Mouse (Mus musculus) cerebellum, adult 2 months (tissue): Measurements from ENCODE around the gene Phlpp1. TPM values are rescaled to one million over a fixed set of nuclear protein-coding genes. Genes with fewer than 3 reads are reported as not detected.

Source experiments
- DNase-seq, 2 experiments: peaks; one replicate each; pipeline ENCODE4 v3.0.0; 2021
- H3K27ac ChIP-seq: fragments of 200-500 bp; 2 replicates; pipeline ENCODE4 v1.5.1; 2012; ENCODE audit warnings: low read length, control low read depth, inconsistent platforms; ENCODE audit not compliant: insufficient read depth
- H3K27me3 ChIP-seq: fragments of 200-500 bp; 2 replicates; pipeline ENCODE4 v1.6.1; 2012; ENCODE audit warnings: inconsistent platforms, mild to moderate bottlenecking, low read length, moderate library complexity; ENCODE audit not compliant: control insufficient read depth, insufficient read depth
- H3K4me1 ChIP-seq: fragments of 200-500 bp; 2 replicates; pipeline ENCODE4 v1.6.1; 2011; ENCODE audit warnings: low read length; ENCODE audit not compliant: control insufficient read depth, insufficient read depth
- H3K4me3 ChIP-seq: fragments of 200-500 bp; replicated peaks from 2 replicates; pipeline ENCODE3; 2011; ENCODE audit warnings: mild to moderate bottlenecking, low read depth, low read length, control low read depth; ENCODE audit not compliant: insufficient read depth
- CTCF ChIP-seq: fragments of 200-500 bp; IDR thresholded peaks from 2 replicates; pipeline ENCODE4 v1.5.1; 2011; ENCODE audit warnings: low read depth, mild to moderate bottlenecking, control low read depth, low read length, moderate library complexity, borderline replicate concordance; ENCODE audit not compliant: insufficient read depth
- POLR2A ChIP-seq: fragments of 200-500 bp; IDR thresholded peaks from 2 replicates; pipeline ENCODE4 v1.6.1; 2011; ENCODE audit warnings: low read length, control low read depth, borderline replicate concordance; ENCODE audit not compliant: insufficient read depth
- WGBS: fragments of 180-500 bp; shearing (Covaris S2); methylation state at CpG from one replicate; pipeline ENCODE4 v1.1.7; 2018; 5-methylcytosine and 5-hydroxymethylcytosine counted together
- polyA plus RNA-seq: library from polyadenylated mRNA; depleted of rRNA; stranded (reverse); fragments of >200 nt; gene quantifications from 2 replicates; pipeline ENCODE4 v1.2.3, GENCODE M21; 2012

The Phlpp1 gene
- polyA plus RNA-seq, 1 experiment: 59.2 TPM

GRCm38 (mm10) chr1:106201025-106201424 lies 29.5 kb downstream of the Phlpp1 start:
- WGBS: 84% methylated on average over 1 of the region's 1 CpGs
- H3K4me1 ChIP-seq: peaks cover 26% of the 10 kb centered on the region
- H3K27ac ChIP-seq: no peak overlapping the region
- no peak for TF ChIP-seq POLR2A
- H3K4me3 ChIP-seq: no peak overlapping the region
- DNase-seq: no peak
- no peaks in the 10 kb centered on the region for H3K27me3 ChIP-seq

- Histone ChIP-seq H3K4me3 (no peak overlapping the region), H3K27me3 (no peaks in the 10 kb centered on the region), H3K27ac (no peak overlapping the region), H3K4me1 (peaks cover 26% of the 10 kb centered on the region)
- no peak for TF ChIP-seq POLR2A
- TF ChIP-seq CTCF: no peak
- WGBS: 59% methylated on average over 4 of the region's 4 CpGs
- no peak for DNase-seq
Observed at GRCm38 (mm10) chr1:106201929-106202328, 30.4 kb downstream of the Phlpp1 start.

GRCm38 (mm10) chr1:106203942-106204341 lies 32.4 kb downstream of the Phlpp1 start:
- TF ChIP-seq POLR2A: no peak
- TF ChIP-seq CTCF: no peak
- Histone ChIP-seq H3K27ac (no peak overlapping the region), H3K4me3 (no peak overlapping the region), H3K27me3 (no peaks in the 10 kb centered on the region), H3K4me1 (peaks cover 20% of the 10 kb centered on the region)
- WGBS: 64% methylated on average over 3 of the region's 3 CpGs
- no peak for DNase-seq

- no peak overlapping the region for H3K27ac ChIP-seq
- DNase-seq: peak in 1 of 2 experiments; percentile 33
Observed at GRCm38 (mm10) chr1:106204350-106204749, 32.8 kb downstream of the Phlpp1 start.

GRCm38 (mm10) chr1:106208581-106208980 lies 37.0 kb downstream of the Phlpp1 start:
- DNase-seq: no peak

More at GRCm38 (mm10) chr1:106204350-106204749, 32.8 kb downstream of the Phlpp1 start:
- no peaks in the 10 kb centered on the region for H3K27me3 ChIP-seq
- TF ChIP-seq POLR2A: no peak
- TF ChIP-seq CTCF: no peak
- 37% methylated on average over 3 of the region's 3 CpGs for WGBS
- no peak overlapping the region for H3K4me3 ChIP-seq
- H3K4me1 ChIP-seq: peaks cover 18% of the 10 kb centered on the region

GRCm38 (mm10) chr1:106210461-106210860 lies 38.9 kb downstream of the Phlpp1 start:
- Histone ChIP-seq H3K4me1 (peaks cover 4% of the 10 kb centered on the region; the same call in 1 of the 2 replicates), H3K27me3 (no peaks in the 10 kb centered on the region), H3K27ac (no peak overlapping the region; the same call in 1 of the 2 replicates), H3K4me3 (no peak overlapping the region)
- TF ChIP-seq CTCF (no peak), POLR2A (no peak)
- no peak for DNase-seq
- 85% methylated on average over 3 of the region's 3 CpGs for whole genome bisulfite sequencing

More at GRCm38 (mm10) chr1:106208581-106208980, 37.0 kb downstream of the Phlpp1 start:
- H3K4me1 ChIP-seq: peaks cover 15% of the 10 kb centered on the region
- H3K27me3 ChIP-seq: no peaks in the 10 kb centered on the region
- 59% methylated on average over 5 of the region's 5 CpGs for WGBS
- no peak for TF ChIP-seq CTCF
- no peak for TF ChIP-seq POLR2A
- H3K4me3 ChIP-seq: no peak overlapping the region
- no peak overlapping the region for H3K27ac ChIP-seq

GRCm38 (mm10) chr1:106211146-106211545 lies 39.6 kb downstream of the Phlpp1 start:
- Histone ChIP-seq H3K4me1 (peaks cover 4% of the 10 kb centered on the region; the same call in 1 of the 2 replicates), H3K4me3 (no peak overlapping the region), H3K27me3 (no peaks in the 10 kb centered on the region), H3K27ac (no peak overlapping the region)
- TF ChIP-seq POLR2A (no peak), CTCF (no peak)
- DNase-seq: no peak
- WGBS: 91% methylated on average over 5 of the region's 5 CpGs

- H3K4me3 ChIP-seq: no peak overlapping the region
- peak overlapping the region; percentile 47; the same call in 1 of the 2 replicates for H3K27ac ChIP-seq
- no peak for TF ChIP-seq CTCF
- no peak for TF ChIP-seq POLR2A
- no peaks in the 10 kb centered on the region for H3K27me3 ChIP-seq
- 75% methylated on average over 6 of the region's 6 CpGs for WGBS
- no peaks in the 10 kb centered on the region for H3K4me1 ChIP-seq
- DNase-seq: no peak
Observed at GRCm38 (mm10) chr1:106220431-106220830, 48.9 kb downstream of the Phlpp1 start.
